Mouse (Mus musculus) hindbrain, embryonic 16.5 days (tissue): Measurements from ENCODE around the gene Col6a3. TPM values are rescaled to one million over a fixed set of nuclear protein-coding genes. Genes with fewer than 3 reads are reported as not detected.

Source experiments
- ATAC-seq: fragments of 200-750 bp; cut with Nextera tagmentation; 2 replicates; pipeline ENCODE4 v1.8.0; 2017; ENCODE audit warnings: moderate TSS enrichment, moderate library complexity
- H3K27ac ChIP-seq: fragments of 300-500 bp; sonication (generic); 2 replicates; pipeline ENCODE4 v1.5.1; 2014; ENCODE audit warnings: low read depth, mild to moderate bottlenecking, control low read depth, low read length, moderate library complexity
- H3K27me3 ChIP-seq: fragments of 300-500 bp; sonication (generic); replicated peaks from 2 replicates; pipeline ENCODE4 v1.6.1; 2014; ENCODE audit warnings: low read length; ENCODE audit not compliant: control insufficient read depth, insufficient read depth
- H3K36me3 ChIP-seq: fragments of 300-500 bp; sonication (generic); 2 replicates; pipeline ENCODE4 v1.6.1; 2014; ENCODE audit warnings: mild to moderate bottlenecking, low read length, moderate library complexity, mixed read lengths; ENCODE audit not compliant: control insufficient read depth, insufficient read depth
- H3K4me1 ChIP-seq: fragments of 300-500 bp; sonication (generic); 2 replicates; pipeline ENCODE4 v1.6.1; 2014; ENCODE audit warnings: low read depth, low read length; ENCODE audit not compliant: control insufficient read depth, insufficient read depth
- H3K4me2 ChIP-seq: fragments of 300-500 bp; sonication (generic); 2 replicates; pipeline ENCODE4 v1.6.1; 2014; ENCODE audit warnings: mild to moderate bottlenecking, low read length, control low read depth, moderate library complexity
- H3K4me3 ChIP-seq: fragments of 300-500 bp; sonication (generic); 2 replicates; pipeline ENCODE4 v1.5.1; 2014; ENCODE audit warnings: mild to moderate bottlenecking, low read length, control low read depth, moderate library complexity
- H3K9ac ChIP-seq: fragments of 300-500 bp; sonication (generic); 2 replicates; pipeline ENCODE4 v1.6.1; 2014; ENCODE audit warnings: low read depth, mild to moderate bottlenecking, control low read depth, low read length, moderate library complexity
- H3K9me3 ChIP-seq: fragments of 300-500 bp; sonication (generic); 2 replicates; pipeline ENCODE4 v1.6.1; 2014; ENCODE audit warnings: mild to moderate bottlenecking, low read length, moderate library complexity; ENCODE audit not compliant: control insufficient read depth
- WGBS: fragments of 180-500 bp; shearing (Covaris S2); extraction: QIAGEN DNeasy Blood & Tissue Kit; methylation state at CpG from one replicate; pipeline ENCODE4 v1.1.7; 2014; 5-methylcytosine and 5-hydroxymethylcytosine counted together
- polyA plus RNA-seq: library from polyadenylated mRNA; unstranded; fragments of >200 nt; fragmentation: Nextera tagmentation; extraction: Ambion mirVana; gene quantifications from 2 replicates; pipeline ENCODE4 v1.2.1, GENCODE M21; 2015

Col6a3 gene
- polyA plus RNA-seq, 1 experiment from 2014 or later = 6.9 TPM

- 10% methylated on average over 10 of the region's 10 CpGs for WGBS
- Histone ChIP-seq H3K36me3 (no peaks in the 10 kb centered on the region), H3K27me3 (no peaks in the 10 kb centered on the region), H3K4me1 (peaks cover 3% of the 10 kb centered on the region), H3K27ac (peak overlapping the region; percentile 69), H3K4me2 (no peak overlapping the region), H3K9ac (0 out of 2 replicates have a peak overlapping the region, but pooled peaks have one; percentile 5), H3K4me3 (no peak overlapping the region), H3K9me3 (no peaks in the 10 kb centered on the region)
- ATAC-seq = peak; percentile 96
Measured at GRCm38 (mm10) chr1:90775477-90776241, 68.1 kb downstream of the Col6a3 start.

GRCm38 (mm10) chr1:90771172-90771571 is 72.6 kb downstream of the Col6a3 start:
- Histone ChIP-seq H3K27ac (no peak overlapping the region), H3K4me2 (no peak overlapping the region), H3K27me3 (no peaks in the 10 kb centered on the region), H3K4me3 (no peak overlapping the region), H3K4me1 (peaks cover 3% of the 10 kb centered on the region), H3K36me3 (no peaks in the 10 kb centered on the region), H3K9me3 (no peaks in the 10 kb centered on the region), H3K9ac (no peak overlapping the region)
- WGBS = 50% methylated on average over 4 of the region's 4 CpGs
- ATAC-seq = no peak

- H3K4me1 ChIP-seq = no peaks in the 10 kb centered on the region
- H3K36me3 ChIP-seq = no peaks in the 10 kb centered on the region
- H3K27ac ChIP-seq = no peak overlapping the region
- no peaks in the 10 kb centered on the region for H3K9me3 ChIP-seq
- no peak overlapping the region for H3K4me3 ChIP-seq
- no peak overlapping the region for H3K9ac ChIP-seq
- H3K4me2 ChIP-seq = no peak overlapping the region
- H3K27me3 ChIP-seq = no peaks in the 10 kb centered on the region
- no peak for ATAC-seq
- 91% methylated on average over 7 of the region's 7 CpGs for WGBS
Measured at GRCm38 (mm10) chr1:90770027-90770426, 73.7 kb downstream of the Col6a3 start.

DNA sequence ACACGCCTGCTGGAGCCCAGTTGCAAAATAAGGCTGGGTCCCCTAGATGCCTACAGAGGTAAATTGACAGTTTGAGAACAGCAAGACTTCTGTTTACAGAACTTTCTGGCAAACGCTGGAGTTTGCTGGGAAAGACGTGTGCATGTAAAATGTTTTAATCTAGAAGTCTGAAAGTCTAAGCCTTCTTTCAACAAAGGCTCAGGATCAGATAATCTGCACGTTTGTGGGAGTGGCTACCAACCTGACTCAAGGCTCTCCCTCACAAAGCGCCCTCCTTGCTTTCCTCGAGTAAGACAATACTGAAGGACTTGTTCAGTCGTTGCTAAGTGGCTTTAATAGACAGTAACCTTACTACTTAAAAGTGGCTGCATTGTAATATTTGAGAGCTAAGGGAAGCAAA is 74.5 kb downstream of the Col6a3 start:
- ATAC-seq = no peak
- H3K9me3 ChIP-seq = no peaks in the 10 kb centered on the region
- no peak overlapping the region for H3K4me2 ChIP-seq
- H3K27ac ChIP-seq = no peak overlapping the region
- WGBS = 71% methylated on average over 7 of the region's 7 CpGs
- H3K4me1 ChIP-seq = no peaks in the 10 kb centered on the region
- no peaks in the 10 kb centered on the region for H3K36me3 ChIP-seq
- H3K27me3 ChIP-seq = no peaks in the 10 kb centered on the region
- H3K9ac ChIP-seq = no peak overlapping the region
- no peak overlapping the region for H3K4me3 ChIP-seq

DNA sequence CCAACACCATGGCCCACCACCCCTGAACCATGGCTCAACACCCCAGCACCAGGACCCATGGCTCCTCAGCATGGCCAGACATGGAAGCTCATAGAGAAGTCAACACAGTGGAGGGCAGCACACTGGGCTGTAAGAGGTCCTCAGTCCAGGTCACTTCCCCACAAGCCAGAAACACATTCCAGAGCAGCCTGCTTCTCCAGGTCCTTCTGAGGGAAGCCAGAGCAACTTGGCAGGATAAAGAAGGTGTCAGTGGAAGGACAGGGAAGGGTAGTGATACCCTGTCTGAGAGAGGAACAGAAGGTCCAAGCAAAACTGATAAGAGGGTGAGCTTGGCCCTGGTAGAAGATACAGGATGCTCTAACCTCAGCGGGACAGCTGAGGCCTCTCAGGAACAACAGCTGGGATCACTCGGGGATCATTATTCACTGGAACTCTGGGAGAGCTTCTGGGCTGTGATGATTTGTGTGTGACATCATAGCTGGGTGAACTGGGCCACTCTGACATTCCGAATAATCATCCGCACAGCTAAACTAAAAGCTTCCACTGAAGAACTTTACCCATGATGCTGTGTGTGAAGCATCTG is 85.6 kb downstream of the Col6a3 start:
- no peak for ATAC-seq
- H3K36me3 ChIP-seq = no peaks in the 10 kb centered on the region
- H3K4me1 ChIP-seq = peaks cover 9% of the 10 kb centered on the region
- no peak overlapping the region for H3K4me3 ChIP-seq
- no peak overlapping the region for H3K4me2 ChIP-seq
- H3K9ac ChIP-seq = no peak overlapping the region
- 87% methylated on average over 4 of the region's 4 CpGs for WGBS
- no peaks in the 10 kb centered on the region for H3K9me3 ChIP-seq
- H3K27ac ChIP-seq = no peak overlapping the region
- no peaks in the 10 kb centered on the region for H3K27me3 ChIP-seq

GRCm38 (mm10) chr1:90753869-90754563 is 89.8 kb downstream of the Col6a3 start:
- peak overlapping the region; percentile 31 for H3K4me2 ChIP-seq
- 21% methylated on average over 17 of the region's 17 CpGs for WGBS
- peak overlapping the region; percentile 5; the same call in 1 of the 2 replicates for H3K27ac ChIP-seq
- peaks cover 9% of the 10 kb centered on the region for H3K4me1 ChIP-seq
- H3K9me3 ChIP-seq = no peaks in the 10 kb centered on the region
- H3K36me3 ChIP-seq = no peaks in the 10 kb centered on the region
- ATAC-seq = peak; percentile 64
- no peak overlapping the region for H3K9ac ChIP-seq
- H3K27me3 ChIP-seq = no peaks in the 10 kb centered on the region
- H3K4me3 ChIP-seq = no peak overlapping the region

GRCm38 (mm10) chr1:90751221-90751620 is 92.5 kb downstream of the Col6a3 start:
- Histone ChIP-seq H3K4me1 (peaks cover 9% of the 10 kb centered on the region), H3K36me3 (no peaks in the 10 kb centered on the region), H3K9ac (no peak overlapping the region), H3K9me3 (no peaks in the 10 kb centered on the region), H3K27me3 (no peaks in the 10 kb centered on the region), H3K27ac (no peak overlapping the region), H3K4me2 (no peak overlapping the region), H3K4me3 (no peak overlapping the region)
- ATAC-seq = no peak
- WGBS = 73% methylated on average over 4 of the region's 4 CpGs

DNA sequence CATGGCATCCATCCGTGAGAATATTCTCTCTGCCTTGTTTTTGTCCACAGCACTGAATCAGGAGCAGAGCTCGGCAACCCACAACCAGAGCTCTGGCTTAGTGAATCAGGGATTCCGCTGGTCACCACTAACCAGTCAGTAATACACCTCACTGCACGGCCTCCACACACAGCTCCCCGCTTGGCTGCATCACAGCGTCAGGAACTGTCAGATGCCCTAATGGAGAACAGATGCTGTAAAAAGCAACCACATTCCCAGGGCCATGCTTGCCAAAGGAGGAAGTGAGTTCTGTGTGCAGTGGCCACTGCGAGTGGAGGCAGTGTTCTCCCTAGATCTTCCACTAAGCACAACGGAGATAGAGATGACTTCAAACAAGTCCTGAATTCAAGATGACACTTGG is 93.6 kb downstream of the Col6a3 start:
- Histone ChIP-seq H3K9ac (no peak overlapping the region), H3K4me2 (no peak overlapping the region), H3K4me3 (no peak overlapping the region), H3K9me3 (no peaks in the 10 kb centered on the region), H3K36me3 (no peaks in the 10 kb centered on the region), H3K27ac (peak overlapping the region; percentile 31; the same call in 1 of the 2 replicates), H3K27me3 (no peaks in the 10 kb centered on the region), H3K4me1 (peaks cover 10% of the 10 kb centered on the region)
- ATAC-seq = no peak
- 65% methylated on average over 8 of the region's 8 CpGs for WGBS

- no peaks in the 10 kb centered on the region for H3K36me3 ChIP-seq
- 65% methylated on average over 4 of the region's 4 CpGs for WGBS
- ATAC-seq = no peak
- H3K9me3 ChIP-seq = no peaks in the 10 kb centered on the region
- H3K4me3 ChIP-seq = no peak overlapping the region
- no peak overlapping the region for H3K4me2 ChIP-seq
- peaks cover 12% of the 10 kb centered on the region for H3K4me1 ChIP-seq
- H3K9ac ChIP-seq = no peak overlapping the region
- H3K27ac ChIP-seq = no peak overlapping the region
- H3K27me3 ChIP-seq = no peaks in the 10 kb centered on the region
Measured at GRCm38 (mm10) chr1:90748544-90748943, 95.2 kb downstream of the Col6a3 start.
